Mouse (Mus musculus) embryonic facial prominence, embryonic 11.5 days (tissue): Measurements from ENCODE around the gene Kmt2d. TPM values are rescaled to one million over a fixed set of nuclear protein-coding genes. Genes with fewer than 3 reads are reported as not detected.

ENCODE experiments used
- ATAC-seq: fragments of 200-750 bp; cut with Nextera tagmentation; replicated peaks from 2 replicates; pipeline ENCODE4 v1.8.0; 2017; ENCODE audit warnings: low read depth; ENCODE audit not compliant: insufficient number of reproducible peaks, low FRiP score, low TSS enrichment
- DNase-seq: peaks from one replicate; pipeline ENCODE4 v3.0.0-alpha.2; 2015; ENCODE audit warnings: low spot score
- H3K27ac ChIP-seq: fragments of 300-500 bp; sonication (generic); replicated peaks from 2 replicates; pipeline ENCODE4 v1.5.1; 2014; ENCODE audit warnings: mild to moderate bottlenecking, low read depth, low read length, control low read depth
- H3K27me3 ChIP-seq: fragments of 300-500 bp; sonication (generic); 2 replicates; pipeline ENCODE4 v1.6.1; 2014; ENCODE audit warnings: mild to moderate bottlenecking, low read length, moderate library complexity, mixed read lengths; ENCODE audit not compliant: control insufficient read depth, insufficient read depth
- H3K36me3 ChIP-seq: fragments of 300-500 bp; sonication (generic); replicated peaks from 2 replicates; pipeline ENCODE4 v1.6.1; 2014; ENCODE audit warnings: low read depth, mild to moderate bottlenecking, low read length, moderate library complexity, mixed read lengths; ENCODE audit not compliant: control insufficient read depth, insufficient read depth
- H3K4me1 ChIP-seq: fragments of 300-500 bp; sonication (generic); 2 replicates; pipeline ENCODE4 v1.6.1; 2014; ENCODE audit warnings: low read length, mixed read lengths; ENCODE audit not compliant: control insufficient read depth, insufficient read depth
- H3K4me2 ChIP-seq: fragments of 300-500 bp; sonication (generic); 2 replicates; pipeline ENCODE4 v1.6.1; 2014; ENCODE audit warnings: low read depth, mild to moderate bottlenecking, control low read depth, low read length, moderate library complexity
- H3K4me3 ChIP-seq: fragments of 300-500 bp; sonication (generic); 2 replicates; pipeline ENCODE4 v1.5.1; 2014; ENCODE audit warnings: low read depth, low read length, control low read depth
- H3K9ac ChIP-seq: fragments of 300-500 bp; sonication (generic); replicated peaks from 2 replicates; pipeline ENCODE4 v1.6.1; 2014; ENCODE audit warnings: mild to moderate bottlenecking, control low read depth, low read length
- H3K9me3 ChIP-seq: fragments of 300-500 bp; sonication (generic); replicated peaks from 2 replicates; pipeline ENCODE4 v1.6.1; 2016; ENCODE audit warnings: mild to moderate bottlenecking, low read length, inconsistent platforms, mixed read lengths; ENCODE audit not compliant: control insufficient read depth
- WGBS: fragments of 180-500 bp; shearing (Covaris S2); extraction: QIAGEN DNeasy Blood & Tissue Kit; methylation state at CpG from one replicate; pipeline ENCODE4 v1.1.7; 2014; 5-methylcytosine and 5-hydroxymethylcytosine counted together
- polyA plus RNA-seq: library from polyadenylated mRNA; unstranded; fragments of >200 nt; fragmentation: Nextera tagmentation; extraction: Ambion mirVana; gene quantifications from 2 replicates; pipeline ENCODE4 v1.2.1, GENCODE M21; 2014

Kmt2d gene
- polyA plus RNA-seq, 1 experiment from 2014 or later = 11.6 TPM

- Histone ChIP-seq H3K4me2 (no peak overlapping the region), H3K9me3 (no peaks in the 10 kb centered on the region), H3K9ac (no peak overlapping the region), H3K4me3 (no peak overlapping the region), H3K36me3 (peaks cover 29% of the 10 kb centered on the region), H3K27me3 (no peaks in the 10 kb centered on the region), H3K27ac (no peak overlapping the region), H3K4me1 (no peaks in the 10 kb centered on the region)
- ATAC-seq = no peak
- DNase-seq = no peak
- WGBS = 93% methylated on average over 21 of the region's 21 CpGs
These were observed 33.8 kb downstream of the Kmt2d start for GRCm38 (mm10) chr15:98837006-98837742.

- Histone ChIP-seq H3K4me3 (no peak overlapping the region), H3K36me3 (peaks cover 26% of the 10 kb centered on the region), H3K4me2 (no peak overlapping the region), H3K27ac (no peak overlapping the region), H3K27me3 (no peaks in the 10 kb centered on the region), H3K9me3 (no peaks in the 10 kb centered on the region), H3K9ac (no peak overlapping the region), H3K4me1 (no peaks in the 10 kb centered on the region)
- no peak for DNase-seq
- 90% methylated on average over 14 of the region's 14 CpGs for WGBS
- no peak for ATAC-seq
These were observed 35.7 kb downstream of the Kmt2d start for GRCm38 (mm10) chr15:98835291-98835690.

DNA sequence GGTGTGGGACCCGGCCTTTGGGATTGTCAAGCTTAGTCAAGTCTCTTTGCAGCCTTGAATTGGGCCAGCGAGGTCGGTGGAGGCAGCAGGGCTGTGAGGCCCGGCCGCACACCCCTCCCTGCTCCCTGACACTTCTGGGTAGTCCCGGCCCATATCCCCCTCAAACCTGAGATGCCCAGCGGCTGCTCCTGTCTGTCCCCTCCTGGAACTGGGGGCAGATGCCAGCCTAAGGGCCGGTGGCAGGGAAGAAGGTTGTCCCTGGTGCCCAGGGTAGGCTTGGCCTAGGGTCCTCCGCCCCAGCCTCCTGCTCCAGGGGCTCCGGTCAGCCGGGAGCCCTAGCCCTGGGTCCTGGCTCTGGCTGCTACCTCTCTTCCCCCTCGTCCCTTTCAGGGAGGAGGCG is 36.9 kb downstream of the Kmt2d start:
- H3K36me3 ChIP-seq = peaks cover 19% of the 10 kb centered on the region
- DNase-seq (no peak), ATAC-seq (no peak)
- no peak overlapping the region for H3K4me2 ChIP-seq
- no peak overlapping the region for H3K9ac ChIP-seq
- H3K27ac ChIP-seq = no peak overlapping the region
- H3K4me1 ChIP-seq = no peaks in the 10 kb centered on the region; the same call in 1 of the 2 replicates
- no peak overlapping the region for H3K4me3 ChIP-seq
- WGBS = 86% methylated on average over 9 of the region's 13 CpGs
- no peaks in the 10 kb centered on the region for H3K27me3 ChIP-seq
- no peaks in the 10 kb centered on the region for H3K9me3 ChIP-seq

DNA sequence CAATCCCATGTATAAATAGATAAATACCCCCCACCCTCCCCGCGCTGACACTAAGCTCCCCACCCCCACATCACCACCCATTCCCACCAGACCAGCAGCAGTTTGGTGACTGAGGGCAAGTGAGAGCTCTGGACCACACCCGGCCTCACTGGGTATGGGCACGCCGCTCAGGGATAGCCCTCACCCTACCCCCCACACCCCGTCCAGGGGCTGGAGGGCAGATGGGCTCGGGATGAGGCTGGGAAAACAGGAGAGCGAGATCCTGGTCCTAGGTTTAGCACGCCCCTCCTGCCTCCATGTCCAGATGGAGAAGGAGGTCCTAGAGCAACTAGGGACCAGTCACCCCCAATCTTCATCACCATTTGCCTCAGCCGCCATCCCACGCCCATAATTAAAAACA is 37.7 kb downstream of the Kmt2d start:
- no peak for DNase-seq
- WGBS = 84% methylated on average over 11 of the region's 11 CpGs
- no peak overlapping the region for H3K4me3 ChIP-seq

DNA sequence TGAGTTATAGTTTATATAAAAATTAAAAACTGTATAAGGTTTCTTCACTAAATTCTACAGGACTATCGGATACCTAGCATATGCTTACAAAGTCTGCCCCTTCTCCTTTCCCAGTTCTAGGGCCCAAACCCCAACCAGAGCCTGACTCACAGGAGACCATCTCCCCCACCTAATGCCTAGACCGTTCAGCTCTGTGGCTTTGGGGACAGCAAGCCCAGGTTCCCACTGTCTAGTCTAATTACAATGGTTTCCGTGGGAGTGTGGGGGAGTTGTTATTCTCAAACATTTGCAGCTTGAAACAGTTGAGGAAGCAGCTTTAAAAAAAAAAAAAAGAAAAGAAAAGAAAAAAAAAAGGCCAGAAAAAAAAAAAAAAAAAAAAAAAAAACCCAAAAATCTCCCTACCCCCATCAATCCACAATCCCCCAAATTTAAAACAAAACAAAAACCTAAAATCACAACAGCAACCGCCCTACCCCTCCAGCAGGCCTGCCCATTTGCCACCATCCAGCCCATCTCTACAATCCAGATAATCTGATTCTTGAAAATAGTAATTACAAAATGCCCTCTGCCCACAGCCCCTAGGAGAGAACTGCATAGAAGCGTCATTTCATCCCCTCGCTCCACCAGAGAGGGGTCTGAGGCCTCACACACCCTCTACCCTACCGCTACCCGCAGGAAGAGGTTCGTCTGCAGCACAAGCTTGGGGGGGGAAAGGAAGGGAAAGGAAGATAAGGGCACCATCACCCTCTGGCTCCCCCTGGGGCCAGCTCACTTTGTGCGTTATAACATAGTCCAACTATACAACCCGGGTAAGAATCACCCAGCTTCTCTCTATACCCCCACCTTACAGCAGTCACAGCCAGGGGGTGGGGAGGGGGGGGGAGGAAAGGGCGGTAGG is 38.6 kb downstream of the Kmt2d start:
- DNase-seq = no peak
- ATAC-seq = no peak
- Histone ChIP-seq H3K9ac (no peak overlapping the region), H3K27ac (no peak overlapping the region), H3K4me3 (no peak overlapping the region), H3K4me1 (no peaks in the 10 kb centered on the region; the same call in 1 of the 2 replicates), H3K27me3 (no peaks in the 10 kb centered on the region), H3K36me3 (peaks cover 18% of the 10 kb centered on the region), H3K9me3 (no peaks in the 10 kb centered on the region), H3K4me2 (no peak overlapping the region; the same call in 1 of the 2 replicates)
- WGBS = 61% methylated on average over 12 of the region's 12 CpGs

More for the DNA sequence above, 37.7 kb downstream of the Kmt2d start:
- Histone ChIP-seq H3K9me3 (no peaks in the 10 kb centered on the region), H3K4me2 (no peak overlapping the region), H3K27ac (no peak overlapping the region), H3K4me1 (no peaks in the 10 kb centered on the region; the same call in 1 of the 2 replicates), H3K27me3 (no peaks in the 10 kb centered on the region), H3K9ac (no peak overlapping the region), H3K36me3 (peaks cover 18% of the 10 kb centered on the region)
- ATAC-seq = no peak

GRCm38 (mm10) chr15:98831684-98832035 is 39.3 kb downstream of the Kmt2d start:
- H3K27me3 ChIP-seq = no peaks in the 10 kb centered on the region
- peak overlapping the region; percentile 77 for H3K4me2 ChIP-seq
- 21% methylated on average over 9 of the region's 9 CpGs for WGBS
- no peak for DNase-seq
- ATAC-seq = no peak
- H3K4me3 ChIP-seq = no peak overlapping the region; the same call in 1 of the 2 replicates
- H3K9me3 ChIP-seq = no peaks in the 10 kb centered on the region
- H3K36me3 ChIP-seq = peaks cover 18% of the 10 kb centered on the region
- H3K9ac ChIP-seq = no peak overlapping the region; the same call in 1 of the 2 replicates
- no peaks in the 10 kb centered on the region; the same call in 1 of the 2 replicates for H3K4me1 ChIP-seq
- H3K27ac ChIP-seq = no peak overlapping the region

- Histone ChIP-seq H3K4me2 (peak within 1 kb of the TSS; percentile 77), H3K4me1 (no peaks in the 10 kb centered on the region; the same call in 1 of the 2 replicates), H3K9ac (peak within 1 kb of the TSS; percentile 85), H3K27ac (peak within 1 kb of the TSS; percentile 52), H3K36me3 (peaks cover 18% of the 10 kb centered on the region), H3K9me3 (no peaks in the 10 kb centered on the region), H3K4me3 (peak within 1 kb of the TSS; percentile 90), H3K27me3 (no peaks in the 10 kb centered on the region)
- ATAC-seq = peak; percentile 90
- WGBS = under 1% methylated on average over 65 of the region's 66 CpGs
- peak; percentile 97 for DNase-seq
These were observed 40.0 kb downstream of the Kmt2d start, which contains the start of gene Prkag1 for GRCm38 (mm10) chr15:98830736-98831683. Prkag1 (minus strand) TSS chr15:98831521.
